Mouse (Mus musculus): ENCODE data around the gene Mfrp.
"Not testable (repeated sequence)": the region's sequence is repeated elsewhere in the genome, so short reads cannot be mapped to it uniquely, and the experiment has no call there.

The Mfrp gene

GRCm38 (mm10) chr9:44104881-44105280 is 3.4 kb downstream of the Mfrp start:
- DNase-seq (ENCODE audit: low read depth, low spot score), result no peak

GRCm38 (mm10) chr9:44105781-44106180 is 4.3 kb downstream of the Mfrp start:
- DNase-seq (ENCODE audit: low read depth, low spot score), result no peak

GRCm38 (mm10) chr9:44106182-44106581 is 4.7 kb downstream of the Mfrp start:
- no peak for DNase-seq (ENCODE audit: low read depth, low spot score)

- DNase-seq (ENCODE audit: low read depth, low spot score), result no peak
Observed at GRCm38 (mm10) chr9:44106596-44106995, 5.1 kb downstream of the Mfrp start.

- DNase-seq (ENCODE audit: low read depth, low spot score), result no peak
Observed at GRCm38 (mm10) chr9:44107110-44107509, 5.6 kb downstream of the Mfrp start, which contains the start of gene C1qtnf5. Gene C1qtnf5 (plus strand): TSS chr9:44107245.

GRCm38 (mm10) chr9:44107557-44108179 is 6.1 kb downstream of the Mfrp start:
- DNase-seq (ENCODE audit: low read depth, low spot score), result no peak

- DNase-seq (ENCODE audit: low read depth, low spot score), result no peak
Observed at GRCm38 (mm10) chr9:44108269-44109055, 6.9 kb downstream of the Mfrp start.

GRCm38 (mm10) chr9:44109360-44110095 is 8.0 kb downstream of the Mfrp start:
- DNase-seq (ENCODE audit: low read depth, low spot score), result peak; percentile 76

GRCm38 (mm10) chr9:44111909-44112308 is 10.4 kb downstream of the Mfrp start:
- not testable (repeated sequence) for DNase-seq (ENCODE audit: low read depth, low spot score)

GRCm38 (mm10) chr9:44113105-44113789 is 11.7 kb downstream of the Mfrp start, which contains the start of the genes Gm49380 and Rnf26:
Gene Gm49380 (minus strand): TSS chr9:44113500.
Gene Rnf26 (minus strand): TSS chr9:44113517.
- peak; percentile 98 for DNase-seq (ENCODE audit: low read depth, low spot score)

- no peak for DNase-seq (ENCODE audit: low read depth, low spot score)
Observed at GRCm38 (mm10) chr9:44114453-44114852, 12.9 kb downstream of the Mfrp start.

- DNase-seq (ENCODE audit: low read depth, low spot score), result peak; percentile 39
Observed at GRCm38 (mm10) chr9:44115599-44115998, 14.1 kb downstream of the Mfrp start.

GRCm38 (mm10) chr9:44116182-44116581 is 14.7 kb downstream of the Mfrp start:
- no peak for DNase-seq (ENCODE audit: low read depth, low spot score)

- peak; percentile 49 for DNase-seq (ENCODE audit: low read depth, low spot score)
Observed at GRCm38 (mm10) chr9:44119011-44119410, 17.5 kb downstream of the Mfrp start.

GRCm38 (mm10) chr9:44119948-44120465 is 18.5 kb downstream of the Mfrp start:
- DNase-seq (ENCODE audit: low read depth, low spot score), result no peak

GRCm38 (mm10) chr9:44124317-44124716 is 22.8 kb downstream of the Mfrp start:
- DNase-seq (ENCODE audit: low read depth, low spot score), result peak; percentile 38

- no peak for DNase-seq (ENCODE audit: low read depth, low spot score)
Observed at GRCm38 (mm10) chr9:44125026-44125425, 23.5 kb downstream of the Mfrp start.

- peak; percentile 84 for DNase-seq (ENCODE audit: low read depth, low spot score)
Observed at GRCm38 (mm10) chr9:44125546-44126428, 24.3 kb downstream of the Mfrp start.

GRCm38 (mm10) chr9:44126746-44127145 is 25.2 kb downstream of the Mfrp start:
- no peak for DNase-seq (ENCODE audit: low read depth, low spot score)

GRCm38 (mm10) chr9:44127351-44127801 is 25.8 kb downstream of the Mfrp start:
- DNase-seq (ENCODE audit: low read depth, low spot score), result no peak

All from CD4-positive helper T cell, adult 2 months (primary cell).